Mouse (Mus musculus) lung, adult 2 months (tissue): Measurements from ENCODE around the gene Reps2.

Experiments used
- CTCF ChIP-seq: fragments of 200-500 bp; IDR thresholded peaks from 2 replicates; pipeline ENCODE4 v1.5.1; 2011; ENCODE audit warnings: mild to moderate bottlenecking, low read length, control low read depth; ENCODE audit not compliant: insufficient read depth
- POLR2A ChIP-seq: fragments of 200-500 bp; IDR thresholded peaks from 2 replicates; pipeline ENCODE4 v1.6.1; 2011; ENCODE audit warnings: low read depth, mild to moderate bottlenecking, control low read depth, low read length, borderline replicate concordance; ENCODE audit errors: extremely low read depth

DNA sequence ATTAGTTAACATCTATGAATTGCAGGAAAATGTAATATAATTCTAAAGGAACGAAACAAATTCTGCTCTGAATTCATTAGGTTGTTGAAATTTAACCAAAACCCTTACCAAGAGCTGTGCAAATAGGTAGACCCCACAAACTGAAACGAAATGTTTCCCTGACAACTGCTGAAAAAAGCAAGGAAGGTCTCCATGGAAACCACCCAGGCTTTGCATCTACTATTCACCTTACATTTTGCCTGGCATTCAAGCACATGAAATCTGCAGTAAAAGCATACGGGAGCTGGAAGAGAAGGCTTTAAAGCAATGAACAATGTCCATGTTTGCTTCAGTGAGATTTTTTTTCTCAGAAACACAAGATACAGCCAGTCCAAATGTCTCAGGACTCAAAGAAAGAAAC is 59.1 kb downstream of the Reps2 start:
- no peak for TF ChIP-seq CTCF
- TF ChIP-seq POLR2A = no peak
